Mouse (Mus musculus) activated CD4-positive, CD25-positive, alpha-beta regulatory T cell, adult 4 months (primary cell): ENCODE measurements around the gene Ube2d2b. TPM values are rescaled to one million over a fixed set of nuclear protein-coding genes. Genes with fewer than 3 reads are reported as not detected.

ENCODE experiments used
- ATAC-seq: one replicate; pipeline ENCODE4 v1.8.0; 2017
- polyA plus RNA-seq, 2 experiments: library from polyadenylated mRNA; unstranded; fragments of 100-300 nt; shearing (Covaris generic); gene quantifications; one replicate each; pipeline ENCODE4 v1.2.1; 2017

Gene Ube2d2b
- polyA plus RNA-seq, 2 experiments from 2014 or later = 0.33 TPM; not detected in 1

GRCm38 (mm10) chr5:107855546-107855945, 25.6 kb downstream of the Ube2d2b start:
- ATAC-seq = no peak

GRCm38 (mm10) chr5:107858963-107859362, 29.1 kb downstream of the Ube2d2b start:
- ATAC-seq = no peak

- ATAC-seq = no peak
Measured at GRCm38 (mm10) chr5:107863971-107864370, 34.1 kb downstream of the Ube2d2b start.

GRCm38 (mm10) chr5:107866127-107867126, 36.5 kb downstream of the Ube2d2b start:
- ATAC-seq = no peak

- ATAC-seq = peak; percentile 68
Measured at GRCm38 (mm10) chr5:107867970-107868904, 38.3 kb downstream of the Ube2d2b start.

- ATAC-seq = peak; percentile 63
Measured at GRCm38 (mm10) chr5:107868905-107869424, 39.1 kb downstream of the Ube2d2b start.

- no peak for ATAC-seq
Measured at GRCm38 (mm10) chr5:107869701-107870100, 39.8 kb downstream of the Ube2d2b start.

GRCm38 (mm10) chr5:107873330-107873729, 43.4 kb downstream of the Ube2d2b start:
- ATAC-seq = no peak

GRCm38 (mm10) chr5:107873886-107874302, 44.0 kb downstream of the Ube2d2b start:
- no peak for ATAC-seq

GRCm38 (mm10) chr5:107874561-107875260, 44.8 kb downstream of the Ube2d2b start, which contains the start of gene Evi5:
Gene Evi5 (minus strand): TSS chr5:107875107.
- ATAC-seq = no peak

- ATAC-seq = no peak
Measured at GRCm38 (mm10) chr5:107875261-107875611, 45.3 kb downstream of the Ube2d2b start.

GRCm38 (mm10) chr5:107877053-107877452, 47.2 kb downstream of the Ube2d2b start:
- ATAC-seq = no peak

GRCm38 (mm10) chr5:107880710-107881109, 50.8 kb downstream of the Ube2d2b start:
- no peak for ATAC-seq

Other genes with a start within 250 kb of the Ube2d2b start
- 10 to 100 TPM; 33.6 to 34.1 TPM for gene Rpap2, start 232.7 kb upstream of the Ube2d2b start, polyA plus RNA-seq
- gene Glmn, start 232.2 kb upstream of the Ube2d2b start, polyA plus RNA-seq = 10 to 100 TPM; 22.3 to 25.8 TPM
- gene Gfi1, start 104.1 kb upstream of the Ube2d2b start, polyA plus RNA-seq = 1 to 10 TPM; 2.6 to 3.1 TPM
- 1 to 10 TPM in 1 of 2 experiments, not detected in 1; 1.1 TPM for gene Evi5, start 45.0 kb downstream of the Ube2d2b start, polyA plus RNA-seq
- 10 to 100 TPM; 71.9 to 81.2 TPM for gene Rpl5, start 70.4 kb downstream of the Ube2d2b start, polyA plus RNA-seq
- gene Fam69a, start 157.0 kb downstream of the Ube2d2b start, polyA plus RNA-seq = 10 to 100 TPM; 61.9 to 92.8 TPM
- gene Mtf2, start 235.6 kb downstream of the Ube2d2b start, polyA plus RNA-seq = 10 to 100 TPM; 48.3 to 52.9 TPM